Mouse (Mus musculus) cerebellum, adult 9-11 months (tissue): ENCODE measurements at regions not wholly inside any gene's neighbourhood (a gene's known extent, or its start where the extent isn't known, plus 50 kb on each side); places are given as distances from the start of the nearest gene placed in this dataset.

Experiments
- DNase-seq: peaks from one replicate; pipeline ENCODE4 v3.0.0; 2022

GRCm38 (mm10) chr9:34143131-34143795, 342.4 kb upstream of the Kirrel3 start:
- no peak for DNase-seq

GRCm38 (mm10) chr9:34155240-34156019, 330.3 kb upstream of the Kirrel3 start:
- no peak for DNase-seq

GRCm38 (mm10) chr9:34156581-34156980, 329.1 kb upstream of the Kirrel3 start:
- DNase-seq = peak; percentile 3

- no peak for DNase-seq
Measured at GRCm38 (mm10) chr9:34161119-34161518, 324.6 kb upstream of the Kirrel3 start.

GRCm38 (mm10) chr9:34186314-34186713, 299.4 kb upstream of the Kirrel3 start:
- no peak for DNase-seq

- DNase-seq = no peak
Measured at GRCm38 (mm10) chr9:34192542-34192941, 293.2 kb upstream of the Kirrel3 start.

- peak; percentile 1 for DNase-seq
Measured at GRCm38 (mm10) chr9:34202122-34202941, 283.4 kb upstream of the Kirrel3 start.

GRCm38 (mm10) chr9:34202942-34203551, 282.6 kb upstream of the Kirrel3 start:
- DNase-seq = peak; percentile 2

GRCm38 (mm10) chr9:34203624-34204365, 281.9 kb upstream of the Kirrel3 start:
- peak; percentile 2 for DNase-seq

- no peak for DNase-seq
Measured at GRCm38 (mm10) chr9:34204479-34204878, 281.2 kb upstream of the Kirrel3 start.

- no peak for DNase-seq
Measured at GRCm38 (mm10) chr9:34231561-34231960, 254.1 kb upstream of the Kirrel3 start.

- no peak for DNase-seq
Measured at GRCm38 (mm10) chr9:34234734-34235133, 251.0 kb upstream of the Kirrel3 start.

GRCm38 (mm10) chr9:34239531-34239930, 246.2 kb upstream of the Kirrel3 start:
- no peak for DNase-seq

GRCm38 (mm10) chr9:34243674-34244073, 242.0 kb upstream of the Kirrel3 start:
- DNase-seq = no peak

GRCm38 (mm10) chr9:34244576-34244975, 241.1 kb upstream of the Kirrel3 start:
- DNase-seq = peak; percentile 77

GRCm38 (mm10) chr9:34252796-34253195, 232.9 kb upstream of the Kirrel3 start:
- no peak for DNase-seq

- DNase-seq = no peak
Measured at GRCm38 (mm10) chr9:34258492-34258891, 227.2 kb upstream of the Kirrel3 start.

GRCm38 (mm10) chr9:34278068-34278467, 207.6 kb upstream of the Kirrel3 start:
- no peak for DNase-seq

GRCm38 (mm10) chr9:34279386-34279785, 206.3 kb upstream of the Kirrel3 start:
- no peak for DNase-seq

GRCm38 (mm10) chr9:34279906-34280305, 205.8 kb upstream of the Kirrel3 start:
- no peak for DNase-seq

- no peak for DNase-seq
Measured at GRCm38 (mm10) chr9:34280311-34281208, 205.1 kb upstream of the Kirrel3 start.
